Mouse (Mus musculus) lung, postnatal 25 days (tissue): ENCODE results near the gene Pfkfb1.

Experiments
- DNase-seq: peaks from one replicate; pipeline ENCODE4 v3.0.0; 2022; ENCODE audit warnings: low spot score

The Pfkfb1 gene

DNA sequence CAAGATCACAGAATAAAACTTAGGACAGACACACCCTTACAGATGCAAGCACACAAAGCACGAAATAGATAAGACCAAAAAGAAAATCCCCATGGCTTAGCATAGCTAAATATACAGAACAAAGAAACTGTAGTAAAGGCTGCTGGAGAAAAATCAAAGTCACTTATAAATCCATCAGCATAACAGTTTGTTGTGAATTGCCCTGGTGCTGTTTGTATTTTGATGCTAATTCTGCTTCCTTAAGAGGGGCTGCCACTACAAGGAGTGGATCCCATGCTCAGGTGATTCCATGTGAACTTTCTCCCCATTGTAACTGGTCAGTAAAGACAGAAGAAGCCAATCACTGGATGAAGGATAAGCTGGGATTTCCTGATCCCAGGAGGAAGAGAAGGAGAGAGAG is 89.5 kb downstream of the Pfkfb1 start:
- DNase-seq, result no peak
